Mouse (Mus musculus) brain, embryonic 14.5 days (tissue): ENCODE measurements around the gene Gm26566. TPM values are rescaled to one million over a fixed set of nuclear protein-coding genes. Genes with fewer than 3 reads are reported as not detected.

Experiments
- DNase-seq: peaks from one replicate; pipeline ENCODE4 v3.0.0-alpha.2; 2011; ENCODE audit warnings: low read depth
- CTCF ChIP-seq: fragments of 200-500 bp; IDR thresholded peaks from 2 replicates; pipeline ENCODE4 v1.5.1; 2012; ENCODE audit warnings: inconsistent platforms, mild to moderate bottlenecking, moderate library complexity, borderline replicate concordance; ENCODE audit not compliant: insufficient read depth, insufficient read length; ENCODE audit errors: extremely low read depth
- POLR2A ChIP-seq: fragments of 200-500 bp; IDR thresholded peaks from 2 replicates; pipeline ENCODE4 v1.6.1; 2012; ENCODE audit warnings: mild to moderate bottlenecking, inconsistent platforms, borderline replicate concordance; ENCODE audit not compliant: poor library complexity, insufficient read depth, insufficient read length, severe bottlenecking; ENCODE audit errors: extremely low read depth
- polyA plus RNA-seq: library from polyadenylated mRNA; depleted of rRNA; stranded (reverse); fragments of >200 nt; gene quantifications from 2 replicates; pipeline ENCODE4 v1.2.3, GENCODE M21; 2012; rRNA removed

Gm26566 gene
- polyA plus RNA-seq = 1.2 and 2.4 TPM in 2 replicates

DNA sequence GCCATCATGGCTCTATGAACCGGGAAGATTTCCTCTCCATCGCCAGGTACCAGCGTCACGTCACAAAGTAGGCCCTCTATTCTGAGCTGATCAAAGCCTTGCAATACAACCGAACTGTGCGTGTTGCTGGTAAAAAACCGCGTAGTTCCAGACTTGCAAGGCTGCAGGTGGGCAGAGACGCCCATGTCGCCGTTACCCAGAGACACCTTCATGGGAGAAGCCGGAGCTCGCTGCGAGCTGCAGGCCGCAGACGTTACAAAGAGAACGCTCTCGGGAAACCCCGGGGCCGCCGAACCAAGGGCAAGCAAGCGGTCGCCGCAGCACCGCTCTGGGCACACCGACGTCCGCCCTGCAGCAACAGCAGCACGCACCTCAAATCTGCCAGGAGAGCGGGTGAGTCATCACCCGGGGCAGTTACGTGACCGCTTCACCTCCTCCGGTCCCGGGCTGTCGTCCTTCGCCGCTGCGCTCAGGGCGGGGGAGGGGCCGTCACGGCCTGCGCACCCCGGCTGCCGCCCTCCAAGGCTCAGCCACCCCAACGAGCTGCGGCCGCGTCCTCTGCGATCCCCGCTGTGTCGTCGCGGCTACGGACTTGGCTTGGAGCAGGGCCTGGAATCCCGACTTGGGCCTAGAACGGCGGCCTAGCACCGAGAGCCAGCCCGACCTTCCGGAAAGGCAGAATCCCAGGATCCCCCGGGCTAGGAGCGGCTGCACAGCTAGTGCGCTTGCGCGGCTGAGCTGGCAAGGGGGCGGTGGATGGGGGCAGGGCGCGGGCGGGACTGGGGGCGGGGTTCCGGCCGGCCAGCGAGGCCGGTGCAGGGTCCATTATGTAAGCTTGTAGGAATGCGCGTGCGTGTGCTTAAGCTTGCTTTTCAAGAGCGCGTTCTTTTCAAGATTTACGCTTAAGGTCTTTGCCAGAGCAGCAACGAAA is at the start of gene Gm26566, which contains the start of gene Klhl9:
Gene Gm26566 (plus strand): TSS at position 15 of the 931 bp plus-strand sequence.
Gene Klhl9 (minus strand): TSS at position 675 of the 931 bp plus-strand sequence.
- peak; percentile 65; the same call in 1 of the 2 replicates for TF ChIP-seq POLR2A
- no peak for TF ChIP-seq CTCF
- peak; percentile 98 for DNase-seq

DNA sequence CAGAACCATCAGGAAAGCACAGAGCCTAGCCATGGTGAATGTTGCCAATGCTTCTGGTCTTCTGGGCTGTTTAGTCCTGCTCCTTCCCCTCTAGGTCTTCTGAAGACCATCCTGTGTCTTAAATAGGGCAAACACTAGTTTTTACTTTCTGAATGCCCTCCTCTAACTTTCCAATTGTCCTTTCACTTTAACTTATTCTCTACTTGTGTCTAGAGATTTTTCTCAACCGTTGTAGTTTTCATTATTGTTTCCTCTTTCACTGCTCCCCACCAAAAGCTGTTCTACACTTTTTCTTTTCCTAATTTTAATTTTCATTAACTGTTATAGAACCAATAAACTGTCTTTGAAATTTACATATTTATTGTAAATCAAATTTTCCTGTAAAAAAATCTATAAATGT is 44.8 kb upstream of the Gm26566 start, which contains the start of gene Ifna16:
Gene Ifna16 (minus strand): TSS at position 101 of the 400 bp plus-strand sequence.
- TF ChIP-seq POLR2A = no peak
- TF ChIP-seq CTCF = no peak
- DNase-seq = no peak

DNA sequence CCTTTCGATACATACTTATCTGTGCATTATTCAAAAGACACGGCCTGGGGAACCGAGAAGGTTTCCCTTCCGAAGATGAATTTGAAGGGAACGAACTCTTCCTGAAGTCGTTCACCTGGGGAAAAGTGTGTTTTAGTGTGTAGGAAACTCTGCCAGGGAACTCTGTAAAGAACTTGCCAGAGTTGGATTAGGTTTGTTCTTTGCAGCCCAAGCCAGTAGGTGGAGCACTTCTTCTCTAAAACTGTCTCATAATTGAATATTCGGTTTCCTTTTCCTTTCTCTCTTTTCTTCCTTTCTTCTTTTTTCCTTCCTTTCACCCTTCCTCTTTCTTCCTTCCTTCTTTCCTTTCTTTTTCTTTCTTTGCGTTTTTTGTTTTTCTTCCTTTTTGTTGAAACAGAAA is 41.2 kb upstream of the Gm26566 start:
- TF ChIP-seq CTCF = peak; percentile 39; the same call in 1 of the 2 replicates
- TF ChIP-seq POLR2A = no peak
- DNase-seq = peak; percentile 50

DNA sequence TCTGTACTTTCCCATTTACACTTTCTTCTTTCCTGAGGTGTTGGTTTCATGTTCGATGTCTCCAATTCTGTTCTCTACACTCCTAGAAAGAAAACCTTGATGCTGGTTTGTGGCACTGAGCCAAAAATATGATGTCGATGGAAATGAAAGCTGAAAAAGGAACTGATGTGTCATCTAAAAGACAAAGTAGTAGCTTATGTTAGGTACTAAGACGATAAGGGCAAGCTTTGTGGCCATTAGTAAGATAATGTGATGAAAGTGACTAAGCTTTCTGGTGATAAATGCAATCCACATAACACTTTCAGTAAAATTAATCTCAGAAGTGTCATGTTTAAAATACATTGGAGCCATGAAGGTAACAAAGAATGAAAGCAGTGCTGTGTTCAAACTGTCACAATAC is 40.3 kb upstream of the Gm26566 start:
- no peak for DNase-seq
- TF ChIP-seq CTCF = no peak
- TF ChIP-seq POLR2A = no peak

DNA sequence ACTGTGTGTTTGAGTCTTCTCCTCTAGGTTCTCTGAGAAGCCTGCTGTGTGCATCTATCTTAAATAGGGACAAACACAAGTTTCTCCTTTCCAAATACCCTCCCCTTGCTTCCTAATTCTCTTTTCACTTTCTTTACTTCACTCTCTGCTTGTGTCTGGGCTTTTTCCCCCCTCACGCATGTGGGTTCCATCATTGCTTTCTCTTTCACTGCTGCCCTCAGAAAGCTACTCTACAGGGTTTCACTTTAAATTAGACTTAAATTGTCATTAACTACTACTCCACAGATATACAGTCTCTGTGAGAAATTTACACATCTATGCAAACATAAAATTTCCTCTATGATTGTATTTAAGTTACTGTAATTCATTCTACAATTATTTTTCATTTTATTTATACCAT is 37.8 kb upstream of the Gm26566 start, which contains the start of gene Ifna2:
Gene Ifna2 (minus strand): TSS at position 101 of the 400 bp plus-strand sequence.
- DNase-seq = no peak
- TF ChIP-seq POLR2A = no peak
- TF ChIP-seq CTCF = no peak

DNA sequence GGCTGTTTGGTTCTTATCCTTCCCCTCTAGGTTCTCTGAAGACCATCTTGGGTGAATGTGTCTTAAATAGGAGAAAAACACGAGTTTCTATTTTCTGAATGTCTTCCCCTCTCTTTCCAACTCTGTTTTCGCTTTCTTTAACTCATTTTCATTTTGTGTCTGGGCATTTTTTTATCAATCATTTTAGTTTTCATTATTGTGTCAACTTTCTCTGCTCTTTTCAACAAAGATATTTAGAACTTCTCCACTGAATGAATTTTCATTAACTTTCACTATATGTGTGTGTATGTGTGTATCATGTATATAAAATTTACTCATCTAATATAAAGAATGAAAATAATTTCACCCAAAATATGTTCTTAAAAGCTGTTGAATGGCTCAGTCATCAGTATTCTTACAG is 30.3 kb upstream of the Gm26566 start, which contains the start of gene Ifnab:
Gene Ifnab (minus strand): TSS at position 101 of the 400 bp plus-strand sequence.
- no peak for DNase-seq
- TF ChIP-seq CTCF = no peak
- no peak for TF ChIP-seq POLR2A

DNA sequence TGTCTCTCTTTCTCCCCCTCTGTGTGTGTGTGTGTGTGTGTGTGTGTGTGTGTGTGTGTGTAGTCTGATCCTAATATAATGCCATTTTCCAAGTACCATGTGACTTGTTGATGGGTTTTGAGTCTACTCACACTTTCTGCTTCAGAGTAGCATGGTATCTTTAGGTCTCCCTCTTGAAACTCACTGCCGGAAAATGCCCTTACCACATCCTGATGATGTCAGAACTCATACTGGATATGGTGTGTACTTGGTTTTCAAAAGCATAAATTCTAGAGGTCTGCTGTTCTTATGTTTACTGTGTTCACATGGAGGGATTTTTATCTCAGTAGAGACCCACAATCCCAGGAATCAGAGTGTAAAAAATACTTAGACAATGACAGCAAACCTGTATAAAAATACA is 29.1 kb upstream of the Gm26566 start:
- DNase-seq = no peak
- no peak for TF ChIP-seq POLR2A
- TF ChIP-seq CTCF = no peak

DNA sequence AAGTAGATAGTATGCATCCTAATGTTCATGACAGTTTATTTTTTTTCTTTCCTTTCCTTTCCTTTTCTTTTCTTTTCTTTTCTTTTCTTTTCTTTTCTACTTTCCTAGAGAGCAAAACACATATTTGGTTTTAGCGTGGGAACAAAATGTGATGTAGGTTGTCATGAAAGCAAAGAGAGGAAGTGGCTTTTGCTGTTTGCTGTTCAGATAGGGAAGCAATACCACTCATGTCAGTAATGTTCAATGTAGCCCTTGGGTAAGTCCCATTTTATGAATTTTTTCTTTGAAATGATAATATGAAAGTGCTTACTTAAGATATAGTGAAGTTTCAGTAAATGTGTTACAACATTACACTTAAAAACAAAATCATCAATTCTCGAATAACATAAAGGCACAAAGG is 28.2 kb upstream of the Gm26566 start:
- TF ChIP-seq POLR2A (no peak), CTCF (no peak)

DNA sequence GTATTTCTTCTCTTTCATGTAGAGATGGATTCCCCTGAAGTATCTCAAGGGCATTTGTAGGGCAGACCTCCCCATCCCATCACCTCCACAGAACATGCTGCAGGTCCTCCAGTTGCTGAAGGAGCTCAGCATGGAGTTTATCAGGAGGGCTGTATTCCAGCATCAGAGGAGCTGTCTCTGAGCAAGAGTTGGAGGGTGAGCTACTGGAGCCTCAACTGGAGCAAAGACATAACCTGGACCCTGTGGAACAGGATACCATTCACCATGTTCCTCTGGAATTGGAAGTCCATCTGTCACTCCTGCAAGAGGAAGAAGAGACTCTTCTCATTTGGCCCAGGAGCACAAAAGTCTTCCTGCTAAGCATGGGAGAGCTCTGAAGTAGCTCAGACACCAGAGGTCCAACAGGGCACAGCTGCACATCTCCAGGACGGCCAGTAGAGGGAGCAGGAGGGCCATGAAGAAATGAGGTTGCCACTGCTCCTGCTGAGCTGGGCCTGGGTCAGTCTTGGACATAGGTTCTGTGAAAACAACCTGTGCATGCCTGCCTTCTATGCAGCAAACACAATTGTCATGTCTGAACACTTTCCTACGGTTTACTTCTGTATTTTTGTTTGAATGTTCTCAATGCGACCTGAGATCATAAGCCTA is 25.2 kb upstream of the Gm26566 start:
- peak; percentile 99 for TF ChIP-seq CTCF
- TF ChIP-seq POLR2A = no peak
- peak; percentile 84 for DNase-seq

More for the DNA sequence above, 28.2 kb upstream of the Gm26566 start:
- no peak for DNase-seq

DNA sequence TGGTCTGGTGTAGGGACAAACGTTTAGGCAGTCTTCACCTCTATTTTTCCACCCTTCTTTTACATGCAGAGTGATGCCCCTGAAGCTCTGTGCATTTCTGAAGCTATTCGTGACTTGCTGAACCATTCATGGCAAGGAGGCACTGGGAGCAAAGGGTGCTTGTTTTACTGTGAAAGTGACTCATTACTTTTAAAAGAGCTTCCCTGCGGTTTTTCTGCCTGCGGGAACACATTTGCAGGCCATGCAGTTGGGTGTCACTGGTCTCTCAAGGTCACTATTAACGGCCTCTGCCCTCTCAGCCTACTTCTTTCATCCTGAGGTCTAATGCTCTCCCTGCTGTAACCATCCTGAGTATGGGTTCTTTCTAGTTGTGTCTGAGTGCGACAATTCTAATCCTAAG is 24.5 kb upstream of the Gm26566 start:
- no peak for DNase-seq
- TF ChIP-seq CTCF (no peak), POLR2A (no peak)

DNA sequence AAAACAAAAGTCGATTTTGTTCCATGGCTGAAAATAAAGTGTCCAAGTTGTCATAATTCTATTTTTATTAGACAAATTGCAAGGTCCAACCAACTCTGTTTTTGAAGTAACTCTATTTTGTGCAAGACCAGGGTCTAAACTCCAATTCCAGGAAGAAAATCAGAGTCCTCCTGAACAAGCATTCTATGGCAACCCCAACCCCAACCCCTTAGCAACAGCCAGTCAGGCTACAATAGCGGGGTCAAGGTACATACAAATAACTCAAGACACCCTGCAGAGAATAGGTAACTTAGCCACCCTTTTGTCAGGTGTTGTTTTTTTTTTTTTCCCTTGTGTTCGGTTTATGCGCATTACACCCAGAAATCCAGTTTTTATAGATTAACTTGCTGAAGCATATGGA is 23.9 kb upstream of the Gm26566 start:
- no peak for DNase-seq
- TF ChIP-seq POLR2A = no peak
- no peak for TF ChIP-seq CTCF

DNA sequence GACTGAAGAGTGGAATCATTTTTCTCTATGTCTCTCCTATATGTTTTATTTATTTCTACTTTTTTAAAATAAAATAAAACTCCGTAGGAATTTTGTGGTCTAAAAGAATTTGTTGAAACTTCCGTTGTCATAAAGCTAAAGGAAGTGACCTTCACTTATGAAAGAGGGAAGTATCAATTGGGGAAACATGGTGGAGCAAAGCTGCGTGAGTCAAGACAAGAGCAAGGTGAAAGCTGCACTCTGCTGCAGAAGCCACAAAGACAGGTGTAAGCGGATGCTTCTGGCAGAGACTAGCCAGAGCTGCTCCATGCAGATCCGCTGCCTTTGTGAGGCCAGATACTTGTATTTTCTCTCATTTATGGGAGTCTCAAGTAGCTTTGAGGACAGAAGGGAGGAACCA is 22.8 kb upstream of the Gm26566 start:
- no peak for DNase-seq
- TF ChIP-seq CTCF = no peak
- no peak for TF ChIP-seq POLR2A

DNA sequence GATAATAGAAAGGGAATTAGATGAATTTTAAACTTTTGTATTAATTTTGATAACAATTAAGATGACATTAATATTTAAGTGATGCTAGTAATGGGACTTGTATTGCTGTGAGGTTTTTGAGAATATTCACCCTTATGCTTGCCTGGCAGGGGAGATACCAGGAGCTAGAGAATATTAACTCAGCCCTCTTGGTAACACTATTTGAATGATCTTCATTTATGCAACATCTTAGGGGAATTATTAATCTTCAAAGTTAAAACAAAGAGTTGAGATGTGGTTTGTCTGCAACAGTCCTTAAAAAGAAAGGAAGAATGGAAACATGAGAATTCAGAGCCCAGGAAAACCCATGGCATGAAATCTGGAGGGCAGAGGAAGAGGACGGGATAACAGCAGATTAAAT is 22.3 kb upstream of the Gm26566 start:
- no peak for DNase-seq
- TF ChIP-seq CTCF = no peak
- no peak for TF ChIP-seq POLR2A

DNA sequence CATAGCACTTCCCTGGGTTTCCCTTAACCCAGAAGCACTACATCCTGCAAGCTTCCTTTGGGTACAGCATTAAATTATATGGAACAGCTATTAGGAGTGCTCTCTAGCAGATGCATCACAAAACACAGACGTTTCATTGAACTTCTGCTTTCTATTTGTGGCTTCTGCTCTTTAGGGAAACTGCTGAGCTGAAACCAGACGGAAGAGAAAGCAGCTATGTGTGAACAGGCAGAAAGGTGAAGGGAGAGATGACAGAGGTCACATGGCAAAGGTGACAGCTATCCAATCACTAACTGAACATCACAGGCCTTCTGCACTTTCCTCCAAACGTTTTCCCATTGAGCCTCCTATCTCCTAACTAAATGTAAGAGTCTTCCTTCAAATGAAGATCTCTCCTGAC is 15.7 kb upstream of the Gm26566 start:
- no peak for TF ChIP-seq POLR2A
- no peak for TF ChIP-seq CTCF
- no peak for DNase-seq
